Mouse (Mus musculus): Measurements from ENCODE around the gene Dph6. TPM values are rescaled to one million over a fixed set of nuclear protein-coding genes. Genes with fewer than 3 reads are reported as not detected.

The Dph6 gene
- polyA plus RNA-seq, 1 experiment, result 1.4 TPM

- H3K4me1 ChIP-seq, result no peaks in the 10 kb centered on the region
- no peaks in the 10 kb centered on the region for H3K9me3 ChIP-seq
- peaks cover 8% of the 10 kb centered on the region for H3K36me3 ChIP-seq (replicated peaks; ENCODE audit: low read length)
- TF ChIP-seq GATA1 (IDR thresholded peaks at IDR 0.05; ENCODE audit: borderline replicate concordance, low read length) (no peak), FLI1 (IDR thresholded peaks at IDR 0.05; ENCODE audit: low read length) (no peak)
- H3K27me3 ChIP-seq (replicated peaks), result no peaks in the 10 kb centered on the region
- no peak overlapping the region for H3K4me3 ChIP-seq (replicated peaks)
Observed at GRCm38 (mm10) chr2:114580714-114581113, 74.0 kb downstream of the Dph6 start.

GRCm38 (mm10) chr2:114543000-114543622 is 111.7 kb downstream of the Dph6 start:
- no peaks in the 10 kb centered on the region for H3K9me3 ChIP-seq
- H3K36me3 ChIP-seq (replicated peaks; ENCODE audit: low read length), result no peaks in the 10 kb centered on the region
- TF ChIP-seq GATA1 (IDR thresholded peaks at IDR 0.05; ENCODE audit: borderline replicate concordance, low read length), result no peak
- TF ChIP-seq FLI1 (IDR thresholded peaks at IDR 0.05; ENCODE audit: low read length), result no peak
- no peaks in the 10 kb centered on the region for H3K4me1 ChIP-seq
- H3K4me3 ChIP-seq (replicated peaks), result no peak overlapping the region
- H3K27me3 ChIP-seq (replicated peaks), result no peaks in the 10 kb centered on the region

- no peak for TF ChIP-seq FLI1 (IDR thresholded peaks at IDR 0.05; ENCODE audit: low read length)
- Histone ChIP-seq H3K27me3 (replicated peaks) (no peaks in the 10 kb centered on the region), H3K9me3 (no peaks in the 10 kb centered on the region), H3K36me3 (replicated peaks; ENCODE audit: low read length) (no peaks in the 10 kb centered on the region), H3K4me3 (replicated peaks) (no peak overlapping the region), H3K4me1 (no peaks in the 10 kb centered on the region)
Observed at GRCm38 (mm10) chr2:114542325-114542724, 112.4 kb downstream of the Dph6 start.

GRCm38 (mm10) chr2:114540416-114540815 is 114.3 kb downstream of the Dph6 start:
- Histone ChIP-seq H3K4me1 (0 out of 2 replicates have a peak, but pooled peaks cover 4% of the 10 kb centered on the region), H3K4me3 (replicated peaks) (no peak overlapping the region), H3K36me3 (replicated peaks; ENCODE audit: low read length) (no peaks in the 10 kb centered on the region), H3K9me3 (no peaks in the 10 kb centered on the region), H3K27me3 (replicated peaks) (no peaks in the 10 kb centered on the region)
- TF ChIP-seq FLI1 (IDR thresholded peaks at IDR 0.05; ENCODE audit: low read length) (no peak), GATA1 (IDR thresholded peaks at IDR 0.05; ENCODE audit: borderline replicate concordance, low read length) (no peak)

GRCm38 (mm10) chr2:114536032-114536431 is 118.7 kb downstream of the Dph6 start:
- TF ChIP-seq GATA1 (IDR thresholded peaks at IDR 0.05; ENCODE audit: borderline replicate concordance, low read length) (no peak), FLI1 (IDR thresholded peaks at IDR 0.05; ENCODE audit: low read length) (no peak)

GRCm38 (mm10) chr2:114531010-114531756 is 123.6 kb downstream of the Dph6 start:
- no peaks in the 10 kb centered on the region for H3K27me3 ChIP-seq (replicated peaks)
- peaks cover 4% of the 10 kb centered on the region for H3K36me3 ChIP-seq (replicated peaks; ENCODE audit: low read length)
- TF ChIP-seq FLI1 (IDR thresholded peaks at IDR 0.05; ENCODE audit: low read length), result no peak
- no peak for TF ChIP-seq GATA1 (IDR thresholded peaks at IDR 0.05; ENCODE audit: borderline replicate concordance, low read length)
- peaks cover 4% of the 10 kb centered on the region; the same call in 1 of the 2 replicates for H3K4me1 ChIP-seq
- H3K4me3 ChIP-seq (replicated peaks), result no peak overlapping the region
- H3K9me3 ChIP-seq, result no peaks in the 10 kb centered on the region

More at GRCm38 (mm10) chr2:114536032-114536431, 118.7 kb downstream of the Dph6 start:
- peaks cover 4% of the 10 kb centered on the region for H3K36me3 ChIP-seq (replicated peaks; ENCODE audit: low read length)
- no peaks in the 10 kb centered on the region for H3K9me3 ChIP-seq
- H3K4me1 ChIP-seq, result peaks cover 4% of the 10 kb centered on the region; the same call in 1 of the 2 replicates
- H3K27me3 ChIP-seq (replicated peaks), result no peaks in the 10 kb centered on the region
- no peak overlapping the region for H3K4me3 ChIP-seq (replicated peaks)

GRCm38 (mm10) chr2:114520414-114520813 is 134.3 kb downstream of the Dph6 start:
- Histone ChIP-seq H3K27me3 (replicated peaks) (no peaks in the 10 kb centered on the region), H3K4me1 (no peaks in the 10 kb centered on the region), H3K36me3 (replicated peaks; ENCODE audit: low read length) (peaks cover 20% of the 10 kb centered on the region), H3K9me3 (no peaks in the 10 kb centered on the region), H3K4me3 (replicated peaks) (no peak overlapping the region)
- TF ChIP-seq GATA1 (IDR thresholded peaks at IDR 0.05; ENCODE audit: borderline replicate concordance, low read length) (no peak), FLI1 (IDR thresholded peaks at IDR 0.05; ENCODE audit: low read length) (no peak)

- H3K9me3 ChIP-seq, result no peaks in the 10 kb centered on the region
- peaks cover 20% of the 10 kb centered on the region for H3K36me3 ChIP-seq (replicated peaks; ENCODE audit: low read length)
- H3K4me1 ChIP-seq, result no peaks in the 10 kb centered on the region
- H3K27me3 ChIP-seq (replicated peaks), result no peaks in the 10 kb centered on the region
- no peak overlapping the region for H3K4me3 ChIP-seq (replicated peaks)
- TF ChIP-seq FLI1 (IDR thresholded peaks at IDR 0.05; ENCODE audit: low read length) (no peak), GATA1 (IDR thresholded peaks at IDR 0.05; ENCODE audit: borderline replicate concordance, low read length) (no peak)
Observed at GRCm38 (mm10) chr2:114519907-114520306, 134.9 kb downstream of the Dph6 start.

GRCm38 (mm10) chr2:114492398-114492797 is 162.4 kb downstream of the Dph6 start:
- Histone ChIP-seq H3K36me3 (replicated peaks; ENCODE audit: low read length) (no peaks in the 10 kb centered on the region), H3K27me3 (replicated peaks) (no peaks in the 10 kb centered on the region), H3K4me1 (no peaks in the 10 kb centered on the region), H3K9me3 (no peaks in the 10 kb centered on the region), H3K4me3 (replicated peaks) (no peak overlapping the region)
- no peak for TF ChIP-seq GATA1 (IDR thresholded peaks at IDR 0.05; ENCODE audit: borderline replicate concordance, low read length)
- no peak for TF ChIP-seq FLI1 (IDR thresholded peaks at IDR 0.05; ENCODE audit: low read length)

- Histone ChIP-seq H3K4me1 (no peaks in the 10 kb centered on the region), H3K4me3 (replicated peaks) (no peak overlapping the region), H3K36me3 (replicated peaks; ENCODE audit: low read length) (no peaks in the 10 kb centered on the region), H3K9me3 (no peaks in the 10 kb centered on the region), H3K27me3 (replicated peaks) (no peaks in the 10 kb centered on the region)
- TF ChIP-seq GATA1 (IDR thresholded peaks at IDR 0.05; ENCODE audit: borderline replicate concordance, low read length) (no peak), FLI1 (IDR thresholded peaks at IDR 0.05; ENCODE audit: low read length) (no peak)
Observed at GRCm38 (mm10) chr2:114491907-114492306, 162.9 kb downstream of the Dph6 start.

All from megakaryocyte, embryonic 14.5 days (primary cell).